Mouse (Mus musculus) intestine, embryonic 15.5 days (tissue): Measurements from ENCODE around the gene Gng7. TPM values are rescaled to one million over a fixed set of nuclear protein-coding genes. Genes with fewer than 3 reads are reported as not detected.

Experiments
- polyA plus RNA-seq: library from polyadenylated mRNA; unstranded; fragments of >200 nt; fragmentation: Nextera tagmentation; extraction: Ambion mirVana; gene quantifications from 2 replicates; pipeline ENCODE4 v1.2.1, GENCODE M21; 2015

The Gng7 gene
- polyA plus RNA-seq, 1 experiment from 2014 or later: 4.7 TPM

Other genes starting within 250 kb of the Gng7 start
- 63.7 and 69.7 TPM in 2 replicates for gene Sf3a2, start 216.7 kb downstream of the Gng7 start, polyA plus RNA-seq
- gene Plekhj1, start 216.3 kb downstream of the Gng7 start, polyA plus RNA-seq: 132 and 133 TPM in 2 replicates
- gene Amh, start 209.7 kb downstream of the Gng7 start, polyA plus RNA-seq: not detected in 2 replicates
- gene Jsrp1, start 201.4 kb downstream of the Gng7 start, polyA plus RNA-seq: 0.88 and 1.2 TPM in 2 replicates
- gene Oaz1, start 188.3 kb downstream of the Gng7 start, polyA plus RNA-seq: 1,393 and 1,601 TPM in 2 replicates
- 0.05 and 0.09 TPM in 2 replicates for gene Lingo3, start 170.9 kb downstream of the Gng7 start, polyA plus RNA-seq
- gene Lsm7, start 159.7 kb downstream of the Gng7 start, polyA plus RNA-seq: 270 and 286 TPM in 2 replicates
- 34.8 and 37.8 TPM in 2 replicates for gene Sppl2b, start 159.7 kb downstream of the Gng7 start, polyA plus RNA-seq
- 0.05 TPM in 1 of 2 replicates, not detected in the other for gene Tmprss9, start 143.1 kb downstream of the Gng7 start, polyA plus RNA-seq
- 363 and 364 TPM in 2 replicates for gene Timm13, start 114.0 kb downstream of the Gng7 start, polyA plus RNA-seq
- gene Lmnb2, start 96.7 kb downstream of the Gng7 start, polyA plus RNA-seq: 41.0 and 42.6 TPM in 2 replicates
- gene Gadd45b, start 84.9 kb downstream of the Gng7 start, polyA plus RNA-seq: 26.6 and 29.9 TPM in 2 replicates
- gene Diras1, start 10.7 kb upstream of the Gng7 start, polyA plus RNA-seq: 0.94 and 1.2 TPM in 2 replicates
- 15.0 and 18.2 TPM in 2 replicates for gene Slc39a3, start 22.5 kb upstream of the Gng7 start, polyA plus RNA-seq
- gene Sgta, start 45.2 kb upstream of the Gng7 start, polyA plus RNA-seq: 166 and 183 TPM in 2 replicates
- 57.1 and 60.1 TPM in 2 replicates for gene Thop1, start 55.1 kb upstream of the Gng7 start, polyA plus RNA-seq
- gene Creb3l3, start 83.9 kb upstream of the Gng7 start, polyA plus RNA-seq: 48.2 and 57.8 TPM in 2 replicates
- gene Map2k2, start 91.0 kb upstream of the Gng7 start, polyA plus RNA-seq: 190 and 208 TPM in 2 replicates
- gene Zbtb7a, start 120.3 kb upstream of the Gng7 start, polyA plus RNA-seq: 52.5 and 53.0 TPM in 2 replicates
- 47.2 and 58.4 TPM in 2 replicates for gene Pias4, start 153.0 kb upstream of the Gng7 start, polyA plus RNA-seq
- 515 and 540 TPM in 2 replicates for gene Eef2, start 161.7 kb upstream of the Gng7 start, polyA plus RNA-seq
- gene Dapk3, start 168.1 kb upstream of the Gng7 start, polyA plus RNA-seq: 56.6 and 62.7 TPM in 2 replicates
- 0.13 and 0.15 TPM in 2 replicates for gene 4930442H23Rik, start 168.9 kb upstream of the Gng7 start, polyA plus RNA-seq
- 0.14 TPM in 1 of 2 replicates, not detected in the other for gene Nmrk2, start 187.1 kb upstream of the Gng7 start, polyA plus RNA-seq
- 1.7 TPM in 2 replicates for gene Atcay, start 215.9 kb upstream of the Gng7 start, polyA plus RNA-seq
- gene Zfr2, start 218.2 kb upstream of the Gng7 start, polyA plus RNA-seq: 7.9 and 9.2 TPM in 2 replicates
- 2.2 and 2.4 TPM in 2 replicates for gene Matk, start 238.0 kb upstream of the Gng7 start, polyA plus RNA-seq